Mouse (Mus musculus): ENCODE data around the gene Hes6. TPM values are rescaled to one million over a fixed set of nuclear protein-coding genes. Genes with fewer than 3 reads are reported as not detected.

Gene Hes6
- polyA plus RNA-seq, 1 experiment from 2014 or later, result 72.2 TPM

GRCm38 (mm10) chr1:91362113-91362512, 51.7 kb downstream of the Hes6 start:
- ATAC-seq (ENCODE audit: low FRiP score, low TSS enrichment), result no peak
- Histone ChIP-seq H3K9me3 (ENCODE audit: low read length) (peaks cover 9% of the 10 kb centered on the region; the same call in 1 of the 2 replicates), H3K4me3 (ENCODE audit: low read length) (no peak overlapping the region), H3K4me2 (replicated peaks; ENCODE audit: low read depth, low read length) (no peak overlapping the region), H3K36me3 (ENCODE audit: insufficient read depth, low read length) (no peaks in the 10 kb centered on the region), H3K9ac (replicated peaks; ENCODE audit: low read length) (no peak overlapping the region), H3K27ac (ENCODE audit: low read length) (no peak overlapping the region), H3K27me3 (ENCODE audit: insufficient read depth, low read length) (peaks cover 3% of the 10 kb centered on the region; the same call in 1 of the 2 replicates), H3K4me1 (ENCODE audit: insufficient read depth, low read length) (peaks cover 16% of the 10 kb centered on the region)
- 80% methylated on average over 5 of the region's 5 CpGs for WGBS

Other genes with a start within 250 kb of the Hes6 start
- 1.3 and 2.2 TPM in 2 replicates for gene Ramp1, start 234.2 kb downstream of the Hes6 start, polyA plus RNA-seq (2015; fragmentation: Nextera tagmentation; extraction: Ambion mirVana)
- 71.7 and 74.9 TPM in 2 replicates for gene Ube2f, start 163.7 kb downstream of the Hes6 start, polyA plus RNA-seq (2015; fragmentation: Nextera tagmentation; extraction: Ambion mirVana)
- 29.7 and 33.2 TPM in 2 replicates for gene Scly, start 115.7 kb downstream of the Hes6 start, polyA plus RNA-seq (2015; fragmentation: Nextera tagmentation; extraction: Ambion mirVana)
- 0.03 and 0.04 TPM in 2 replicates for gene Espnl, start 92.0 kb downstream of the Hes6 start, polyA plus RNA-seq (2015; fragmentation: Nextera tagmentation; extraction: Ambion mirVana)
- gene Klhl30, start 63.0 kb downstream of the Hes6 start, polyA plus RNA-seq (2015; fragmentation: Nextera tagmentation; extraction: Ambion mirVana), result 0.29 and 0.39 TPM in 2 replicates
- gene Erfe, start 47.6 kb downstream of the Hes6 start, polyA plus RNA-seq (2015; fragmentation: Nextera tagmentation; extraction: Ambion mirVana), result 2.0 and 2.2 TPM in 2 replicates
- gene Ilkap, start 15.2 kb downstream of the Hes6 start, polyA plus RNA-seq (2015; fragmentation: Nextera tagmentation; extraction: Ambion mirVana), result 140 and 143 TPM in 2 replicates
- 4.2 and 4.6 TPM in 2 replicates for gene Per2, start 45.3 kb upstream of the Hes6 start, polyA plus RNA-seq (2015; fragmentation: Nextera tagmentation; extraction: Ambion mirVana)
- 10.7 and 11.3 TPM in 2 replicates for gene Traf3ip1, start 80.6 kb upstream of the Hes6 start, polyA plus RNA-seq (2015; fragmentation: Nextera tagmentation; extraction: Ambion mirVana)
- 5.0 and 6.6 TPM in 2 replicates for gene Asb1, start 126.5 kb upstream of the Hes6 start, polyA plus RNA-seq (2015; fragmentation: Nextera tagmentation; extraction: Ambion mirVana)